Mouse (Mus musculus) brain, embryonic 14.5 days (tissue): ENCODE data around the gene Plpp7.

ENCODE experiments used
- CTCF ChIP-seq: fragments of 200-500 bp; IDR thresholded peaks from 2 replicates; pipeline ENCODE4 v1.5.1; 2012; ENCODE audit warnings: inconsistent platforms, mild to moderate bottlenecking, moderate library complexity, borderline replicate concordance; ENCODE audit not compliant: insufficient read depth, insufficient read length; ENCODE audit errors: extremely low read depth
- POLR2A ChIP-seq: fragments of 200-500 bp; IDR thresholded peaks from 2 replicates; pipeline ENCODE4 v1.6.1; 2012; ENCODE audit warnings: mild to moderate bottlenecking, inconsistent platforms, borderline replicate concordance; ENCODE audit not compliant: poor library complexity, insufficient read depth, insufficient read length, severe bottlenecking; ENCODE audit errors: extremely low read depth

GRCm38 (mm10) chr2:32090145-32090544 lies 5.2 kb upstream of the Plpp7 start:
- TF ChIP-seq POLR2A (no peak), CTCF (no peak)
